Mouse (Mus musculus) midbrain, embryonic 10.5 days (tissue): Measurements from ENCODE around the gene Fxr1. TPM values are rescaled to one million over a fixed set of nuclear protein-coding genes. Genes with fewer than 3 reads are reported as not detected.

Experiments used
- polyA plus RNA-seq: library from polyadenylated mRNA; unstranded; fragments of >200 nt; fragmentation: Nextera tagmentation; extraction: Ambion mirVana; gene quantifications from 2 replicates; pipeline ENCODE4 v1.2.1, GENCODE M21; 2016

Fxr1 gene
- polyA plus RNA-seq, 1 experiment from 2014 or later, result 55.3 TPM

Other genes starting within 250 kb of the Fxr1 start
- gene Ttc14, start 220.1 kb upstream of the Fxr1 start, polyA plus RNA-seq, result 55.8 and 56.8 TPM in 2 replicates
- 5.7 and 8.0 TPM in 2 replicates for gene Ccdc39, start 175.6 kb upstream of the Fxr1 start, polyA plus RNA-seq
- gene Dnajc19, start 61.4 kb downstream of the Fxr1 start, polyA plus RNA-seq, result 189 and 196 TPM in 2 replicates